ENCODE assay signal across 14 mouse cellular contexts in the genomic region with DNA sequence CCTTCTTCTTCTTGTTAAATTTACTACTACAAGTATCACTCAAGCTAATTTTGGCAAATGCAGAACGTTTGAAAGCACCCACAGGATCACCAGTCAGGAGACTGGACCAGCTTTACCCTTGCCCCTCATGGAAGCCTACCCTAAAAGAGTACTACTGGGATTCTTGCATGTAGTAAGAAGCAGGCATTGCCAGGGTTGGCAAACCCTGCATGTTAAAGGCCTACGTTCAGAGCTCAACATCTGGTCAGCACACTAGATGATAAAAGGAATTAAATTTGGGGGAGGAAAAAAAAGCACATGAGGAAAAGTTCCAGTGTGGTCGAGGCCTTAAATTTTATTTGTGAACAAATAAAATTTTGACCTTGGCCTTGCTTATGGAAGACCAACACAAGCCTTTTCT.
"Had no signal": no experiment of that assay in that cellular context is flagged by ENCODE, and none has a peak within 500 bp of the region (broad histone marks: within the 10 kb centered on the region; RNA-seq: fewer than 3 reads in every experiment).

No protein-coding gene starts in this region.

- H3K27ac ChIP-seq: left cerebral cortex, adult 2 months; liver, embryonic 12.5 days; midbrain, embryonic 10.5 days; neural tube, embryonic 15.5 days had no signal

- ATAC-seq: liver, embryonic 12.5 days had no signal

- DNase-seq: kidney, adult 2 months; kidney, postnatal 25 days; lung, embryonic 14.5 days; lung, postnatal 10 days; lung, postnatal 4 days; midbrain, embryonic 14.5 days; right cerebral cortex, adult 18-20 months; right cerebral cortex, postnatal 25 days; thymus, postnatal 4 days had no signal

- H3K4me3 ChIP-seq: left cerebral cortex, adult 2 months; liver, embryonic 12.5 days; midbrain, embryonic 10.5 days; myocyte; neural tube, embryonic 15.5 days had no signal

- H3K9ac ChIP-seq: liver, embryonic 12.5 days; lung, embryonic 14.5 days; neural tube, embryonic 15.5 days had no signal

- H3K4me1 ChIP-seq: liver, embryonic 12.5 days; neural tube, embryonic 15.5 days had no signal

- H3K4me2 ChIP-seq: liver, embryonic 12.5 days; lung, embryonic 14.5 days; neural tube, embryonic 15.5 days had no signal

- H3K9me3 ChIP-seq: liver, embryonic 12.5 days; midbrain, embryonic 10.5 days; neural tube, embryonic 15.5 days had no signal

- H3K36me3 ChIP-seq: liver, embryonic 12.5 days; midbrain, embryonic 10.5 days had no signal

- H3K27me3 ChIP-seq: liver, embryonic 12.5 days; neural tube, embryonic 15.5 days had no signal
